Mouse (Mus musculus) cerebellum, postnatal 4 days (tissue): ENCODE measurements at regions not wholly inside any gene's neighbourhood (a gene's known extent, or its start where the extent isn't known, plus 50 kb on each side); places are given as distances from the start of the nearest gene placed in this dataset.

Experiments used
- DNase-seq, 2 experiments: peaks; one replicate each; pipeline ENCODE4 v3.0.0; 2022; ENCODE audit warnings: low spot score in 2 of 2, mixed read lengths in 1 of 2

DNA sequence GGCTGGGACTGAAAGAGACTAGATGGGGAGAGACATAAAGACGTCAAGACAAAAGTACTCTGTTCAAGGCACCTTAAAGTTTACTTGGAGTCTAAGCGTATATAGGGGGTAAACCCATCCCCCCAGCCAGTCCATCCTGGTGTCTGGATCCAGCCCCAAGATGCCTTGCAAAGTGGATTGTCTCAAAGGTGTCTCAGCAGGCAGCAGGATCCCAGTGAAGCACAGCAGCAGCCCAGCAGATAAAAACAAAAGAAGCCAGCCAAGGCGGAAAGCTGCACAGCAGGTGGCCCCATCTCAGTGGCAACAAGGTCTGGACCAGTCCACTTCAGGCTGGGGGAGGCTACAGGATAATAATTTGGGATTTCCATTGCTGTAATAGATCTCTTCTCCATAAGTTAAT is 72.0 kb upstream of the Col5a2 start:
- DNase-seq: no peak

DNA sequence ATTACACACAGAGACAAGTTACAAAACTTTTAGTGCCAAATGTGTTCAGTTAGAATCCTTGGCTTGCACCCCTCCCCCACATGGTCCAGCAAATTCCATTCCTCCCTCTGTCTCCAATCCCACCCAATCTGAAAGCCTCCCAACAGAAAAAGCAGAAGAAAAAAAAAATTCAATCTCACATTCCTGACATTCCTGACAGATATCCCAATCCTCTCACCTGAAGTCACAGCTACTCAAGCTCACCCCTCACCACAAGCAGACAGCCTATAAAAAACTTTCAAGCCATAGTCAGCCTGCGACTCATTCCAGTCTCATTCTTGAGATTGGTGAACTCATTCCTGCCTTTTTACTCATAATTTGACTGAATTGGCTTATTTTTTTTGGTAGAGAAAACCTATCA is 77.4 kb upstream of the Col5a2 start:
- DNase-seq: no peak

DNA sequence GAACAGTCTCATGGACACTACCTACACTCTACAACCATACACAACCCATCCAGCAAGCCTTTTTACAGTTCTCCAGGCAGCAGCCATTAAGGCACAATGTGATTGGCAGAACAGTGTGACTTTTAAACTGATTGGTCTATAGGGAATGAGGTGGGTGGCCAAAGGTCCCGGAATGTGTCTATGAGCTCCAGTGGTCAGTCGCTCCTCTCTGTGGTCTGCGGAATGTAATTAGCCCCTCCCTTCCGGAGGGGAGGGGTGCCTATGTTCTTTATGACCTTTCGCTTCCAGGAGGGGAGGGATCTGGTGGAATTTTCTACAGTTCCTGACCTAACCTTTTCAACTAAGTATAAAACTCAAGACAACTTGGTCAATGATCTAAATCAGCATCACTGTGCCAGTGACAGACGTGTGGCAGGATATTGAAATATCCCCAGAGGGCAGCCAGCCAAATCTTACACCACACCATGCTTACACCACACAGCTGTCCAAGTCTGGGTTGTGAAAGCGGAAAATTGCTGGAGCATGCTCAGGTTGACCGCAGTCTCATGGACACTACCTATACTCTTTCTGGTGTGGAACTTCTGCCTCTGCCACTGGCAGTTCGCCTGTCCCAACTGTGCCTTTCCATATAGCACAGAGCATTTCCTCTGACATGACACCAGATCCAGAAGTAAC is 84.4 kb upstream of the Col5a2 start:
- DNase-seq: no peak

DNA sequence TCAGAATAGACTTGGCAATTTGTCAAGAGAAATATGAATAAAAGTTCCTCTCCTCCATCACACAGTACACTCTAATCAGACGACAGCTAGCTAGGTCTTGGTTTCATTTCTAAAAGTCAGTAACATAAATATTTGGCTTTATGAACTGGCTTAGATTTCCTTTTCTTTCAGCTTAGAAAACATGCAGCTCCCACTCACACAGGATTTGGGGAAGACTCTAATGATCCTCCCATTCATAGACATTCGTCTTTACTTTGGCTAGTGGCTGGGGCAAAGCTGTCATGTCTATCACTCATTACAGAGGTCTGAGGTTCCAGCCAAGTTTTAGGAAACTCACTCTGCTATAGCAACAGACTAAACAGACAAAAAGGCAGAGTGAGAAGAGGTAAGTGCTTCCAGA is 94.2 kb upstream of the Col5a2 start:
- DNase-seq: no peak

DNA sequence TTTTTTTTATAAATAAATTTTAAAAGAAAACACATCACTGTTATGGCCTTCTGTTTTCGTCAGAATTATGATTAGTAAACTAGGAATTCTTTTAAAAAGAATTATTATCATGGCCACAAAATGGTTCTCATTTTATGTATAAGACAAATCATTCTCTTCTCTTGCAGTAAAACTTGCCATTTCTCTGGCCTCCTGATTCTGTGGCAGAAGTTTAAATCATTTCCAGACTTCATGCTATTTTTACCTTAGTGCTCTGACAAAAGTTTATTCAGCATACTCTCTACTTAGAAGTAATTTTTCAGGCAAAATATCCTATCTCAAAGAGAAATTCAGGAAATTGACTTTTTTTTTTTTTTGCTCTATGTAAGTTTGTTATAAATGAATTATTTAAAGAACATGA is 96.3 kb upstream of the Col5a2 start:
- DNase-seq: no peak

DNA sequence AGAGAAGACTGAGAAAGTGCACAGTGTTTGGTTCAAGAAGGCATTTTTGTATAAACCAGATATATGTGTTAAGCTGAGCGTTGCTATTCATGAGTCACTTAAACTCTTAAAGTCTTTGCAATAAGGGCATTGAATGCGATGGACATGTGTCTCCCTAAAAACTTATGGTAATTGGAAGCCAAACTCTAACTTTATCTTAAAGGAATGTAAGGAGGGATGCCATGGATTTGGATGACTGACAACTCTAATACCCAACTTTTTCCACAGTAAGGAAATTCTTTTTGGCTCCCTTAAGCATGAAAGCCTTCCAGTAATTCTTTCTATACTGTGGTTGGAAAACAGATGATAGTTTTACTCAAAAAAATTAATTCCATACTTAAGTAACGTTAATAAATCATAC is 96.9 kb upstream of the Col5a2 start:
- DNase-seq: no peak

DNA sequence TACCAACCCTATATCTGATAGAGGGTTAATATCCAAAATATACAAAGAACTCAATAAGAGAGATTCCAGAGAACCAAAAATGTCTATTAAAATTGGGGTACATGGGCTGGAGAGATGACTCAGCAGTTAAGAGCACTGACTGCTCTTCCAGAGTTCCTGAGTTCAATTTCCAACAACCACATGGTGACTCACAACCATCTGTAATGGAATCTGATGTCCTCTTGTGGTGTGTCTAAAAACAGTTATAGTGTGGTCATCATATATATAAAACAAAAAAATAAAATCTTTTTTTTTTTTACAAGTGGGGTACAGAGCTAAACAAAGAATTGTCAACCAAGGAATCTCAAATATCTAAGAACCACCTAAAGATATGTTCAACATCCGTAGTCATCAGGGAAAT is 102.5 kb upstream of the Col5a2 start:
- DNase-seq: no peak

DNA sequence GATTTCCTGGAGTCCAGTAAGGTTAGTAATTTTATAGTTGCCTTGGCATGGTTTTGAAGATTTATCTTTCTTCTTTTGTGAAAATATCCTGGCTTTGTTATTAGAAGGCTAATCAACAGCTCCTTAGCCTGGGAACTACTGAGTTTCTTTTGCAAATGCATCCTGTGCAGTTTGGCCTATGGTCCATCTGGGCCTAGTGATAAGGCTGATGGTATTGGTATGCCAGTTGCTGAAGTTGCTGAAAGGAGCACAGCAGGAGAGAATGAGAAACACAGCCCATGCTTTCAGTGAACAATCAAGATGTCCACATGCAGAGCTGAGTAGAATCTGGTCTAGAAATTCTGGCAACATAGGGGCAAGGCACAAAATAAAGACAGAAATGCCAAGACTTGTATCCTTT is 105.2 kb upstream of the Col5a2 start:
- no peak for DNase-seq

DNA sequence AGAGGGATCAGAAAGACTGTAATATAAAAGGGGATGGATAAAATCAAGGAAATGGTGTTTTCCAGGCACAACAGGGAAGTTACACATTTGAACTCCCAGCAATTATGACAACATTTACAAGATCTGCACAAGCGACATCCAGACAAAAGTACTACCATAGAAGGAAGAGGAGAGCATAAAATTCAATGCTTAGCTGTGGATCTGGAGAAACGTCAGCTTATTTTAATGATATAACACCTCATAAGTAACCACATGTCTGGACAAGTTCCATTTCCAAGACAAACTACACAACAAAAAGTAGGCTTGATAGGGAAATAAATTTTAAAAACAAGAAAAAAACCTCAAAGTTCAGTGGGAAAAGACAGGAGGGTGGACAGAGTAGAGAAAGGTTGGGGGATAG is 115.9 kb upstream of the Col5a2 start:
- DNase-seq: no peak

DNA sequence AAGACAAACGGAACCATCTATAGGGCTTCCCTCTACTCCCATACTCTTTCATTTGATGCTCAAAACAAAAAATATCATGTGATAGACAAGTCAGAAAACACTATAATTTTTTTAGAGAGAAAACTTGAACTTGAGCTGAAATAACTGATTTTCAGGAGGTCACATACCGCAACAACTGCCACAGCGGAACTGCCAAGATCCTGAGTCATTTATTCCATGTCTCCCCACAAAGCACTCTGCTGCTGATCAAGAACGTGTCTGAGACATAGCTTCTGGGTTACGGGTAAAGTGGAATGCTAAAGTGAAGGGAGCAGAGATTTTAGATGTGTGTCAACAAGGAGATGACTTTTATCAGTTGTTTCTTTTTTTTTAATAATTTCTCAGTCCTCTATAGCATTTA is 122.8 kb upstream of the Col5a2 start:
- DNase-seq: no peak

DNA sequence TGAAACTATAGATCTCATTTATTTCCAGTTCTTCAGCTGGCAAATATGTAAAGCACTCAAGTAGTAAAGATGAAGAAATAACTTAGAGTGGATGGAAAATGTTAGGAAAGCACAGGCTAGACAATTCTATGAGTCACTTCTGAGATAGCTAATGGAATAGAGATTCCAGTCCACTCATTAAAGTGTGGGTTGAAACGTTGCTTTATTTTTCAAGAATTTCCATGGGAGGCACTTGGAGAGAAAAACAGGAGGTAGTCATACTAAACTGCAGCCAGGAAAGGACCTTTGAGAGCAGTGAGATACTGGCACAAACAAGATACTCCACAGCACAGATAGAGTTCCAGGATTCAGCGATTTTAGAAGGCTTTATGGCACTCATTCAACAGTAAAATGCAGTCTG is 123.7 kb upstream of the Col5a2 start:
- DNase-seq: no peak

DNA sequence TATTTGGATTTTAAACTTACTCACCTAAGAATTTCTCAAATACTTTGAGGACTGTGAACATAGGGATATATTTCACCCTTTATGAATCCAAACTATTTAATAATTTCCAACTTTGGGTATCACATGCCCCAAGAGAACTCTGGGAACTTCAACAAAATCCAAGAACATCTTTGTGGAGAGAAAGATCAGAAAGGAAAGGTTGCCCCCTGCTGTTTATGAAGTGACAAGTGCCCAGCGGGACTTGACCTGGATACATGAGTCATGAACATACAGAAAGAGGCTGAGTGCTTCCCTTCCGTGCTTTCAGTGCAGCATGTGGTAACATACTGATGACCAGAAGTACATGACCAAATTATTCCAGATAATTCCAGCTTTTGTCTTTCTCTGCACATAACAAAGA is 124.8 kb upstream of the Col5a2 start:
- peak in 1 of 2 experiments; percentile 1 for DNase-seq

DNA sequence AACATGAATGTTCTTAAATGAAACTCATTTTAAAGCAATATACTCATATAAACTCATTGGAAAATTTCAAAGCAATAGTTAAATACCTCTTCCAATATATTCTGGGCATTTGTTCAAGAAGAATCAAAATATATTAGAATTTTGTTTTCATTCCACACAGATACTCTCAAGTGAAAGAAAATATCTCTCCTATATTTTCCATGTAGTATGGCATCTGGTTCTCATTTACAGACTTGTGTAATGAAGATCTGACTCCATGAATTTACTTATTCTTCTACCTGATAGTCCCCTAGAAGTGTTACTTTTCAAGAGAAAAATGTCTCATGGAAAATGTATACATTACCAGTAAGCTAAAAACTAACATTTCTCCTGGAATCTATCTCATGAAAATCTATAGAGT is 144.2 kb upstream of the Col5a2 start:
- DNase-seq: no peak

DNA sequence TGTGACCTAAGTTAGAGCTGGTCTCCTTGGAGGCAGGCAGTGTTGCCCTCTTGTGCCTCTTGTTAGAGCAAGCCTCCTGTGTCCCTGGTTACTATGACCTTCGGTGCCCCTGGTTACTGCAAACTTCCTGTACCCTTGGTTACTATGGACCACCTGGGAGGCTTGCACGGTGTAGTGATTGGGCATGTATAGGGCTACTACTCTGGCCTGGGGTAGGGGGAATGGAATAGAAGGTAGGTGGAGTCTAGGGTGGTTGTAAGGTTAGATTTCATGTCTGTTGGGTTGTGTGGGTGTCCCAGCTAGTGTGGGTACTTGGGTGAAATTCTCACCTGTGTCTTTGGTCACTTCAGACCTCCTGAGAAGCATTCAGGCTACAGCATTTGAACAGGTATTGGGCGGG is 141.7 kb upstream of the Wdr75 start:
- no peak for DNase-seq

DNA sequence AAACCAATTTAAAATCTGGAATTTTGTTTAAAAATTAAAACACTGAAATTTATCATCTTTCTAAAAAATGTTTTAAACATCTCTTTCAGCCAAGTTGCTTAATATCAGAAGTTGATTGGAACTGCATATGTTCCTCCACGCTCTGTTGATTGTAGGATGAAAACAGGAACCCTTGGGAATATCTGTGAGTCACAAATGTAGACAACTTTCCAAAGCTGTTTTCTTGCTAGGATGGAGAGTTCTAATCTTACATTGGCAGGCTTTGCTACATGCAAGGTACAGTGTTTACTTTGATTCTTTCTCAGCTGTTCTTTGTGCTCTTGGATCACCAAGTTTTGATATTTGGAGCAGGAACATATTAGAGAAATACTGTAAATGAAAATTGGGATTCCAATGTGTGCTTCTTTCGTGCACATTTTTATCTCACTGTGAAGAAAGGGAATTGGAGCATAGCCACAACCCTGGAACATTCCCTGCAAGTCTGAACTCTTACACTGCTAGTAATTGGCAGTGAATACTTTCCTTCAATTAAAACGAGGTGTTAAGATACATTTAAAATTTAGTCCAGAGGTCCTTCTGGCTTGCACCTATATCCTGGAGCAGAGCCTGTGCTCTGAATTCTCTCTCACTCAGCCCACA is 131.0 kb upstream of the Wdr75 start:
- no peak for DNase-seq

DNA sequence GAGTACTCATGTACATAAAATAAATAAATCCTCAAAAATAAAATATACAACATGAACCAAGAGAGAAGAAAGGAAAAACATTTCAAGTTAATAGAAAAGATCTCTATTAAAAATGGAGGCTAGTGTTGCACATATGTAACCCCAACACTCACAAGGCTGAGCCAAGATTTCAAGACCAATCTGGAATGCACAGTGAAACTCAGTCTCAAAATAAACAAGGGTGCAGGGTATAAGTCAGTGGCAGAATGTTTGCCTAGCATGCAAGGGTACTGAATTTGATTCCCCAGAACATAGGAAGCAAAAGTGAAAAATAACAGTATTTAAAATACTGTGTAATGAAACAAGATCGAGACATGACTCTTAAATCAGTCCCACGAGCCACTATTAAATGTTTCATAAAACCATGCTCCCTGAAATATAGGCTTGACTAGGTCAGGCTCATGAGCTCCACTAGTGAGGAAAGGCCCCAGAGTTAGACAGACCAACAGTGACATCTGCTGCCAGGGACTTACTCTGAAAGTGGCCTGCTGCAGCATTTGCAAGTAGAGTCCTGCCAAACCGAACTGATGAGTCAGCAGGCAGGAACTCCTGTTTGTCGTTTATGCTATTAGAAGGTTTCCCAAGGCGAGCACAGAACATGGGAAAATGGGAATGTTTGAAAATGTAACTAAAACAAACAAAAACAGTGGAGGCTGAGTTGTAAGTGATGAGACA is 122.4 kb upstream of the Wdr75 start:
- DNase-seq: peak in 1 of 2 experiments; percentile 27

DNA sequence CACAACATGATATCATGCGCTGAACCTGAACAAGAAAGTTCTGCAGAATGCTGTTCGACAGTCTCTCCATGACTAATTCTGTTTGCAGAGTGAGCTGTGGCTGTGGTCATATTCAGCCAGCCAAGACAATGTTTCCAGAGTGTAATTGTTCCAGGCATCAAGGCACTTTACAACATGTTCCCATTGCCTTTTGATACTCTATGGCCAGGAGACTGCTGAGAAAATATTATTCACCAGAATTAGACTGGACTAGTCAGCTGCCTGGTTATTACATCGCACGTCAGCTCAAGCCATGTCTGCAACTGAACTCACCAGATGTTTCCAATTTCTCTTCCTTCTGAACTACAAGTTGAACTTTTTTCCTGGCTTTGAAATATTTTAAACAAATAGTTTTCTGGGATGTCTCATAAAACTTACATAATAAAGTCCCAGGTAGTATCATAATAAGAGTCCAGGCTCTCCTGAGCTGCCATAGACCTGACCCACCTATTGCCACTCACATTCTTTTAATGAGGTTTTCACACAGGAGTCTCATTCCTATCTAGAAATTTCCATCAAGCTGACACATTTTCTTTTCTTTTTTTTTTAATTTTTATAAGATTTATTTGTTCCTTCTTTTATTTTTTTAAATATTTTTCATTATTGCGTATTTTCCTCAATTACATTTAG is 119.1 kb upstream of the Wdr75 start:
- no peak for DNase-seq

DNA sequence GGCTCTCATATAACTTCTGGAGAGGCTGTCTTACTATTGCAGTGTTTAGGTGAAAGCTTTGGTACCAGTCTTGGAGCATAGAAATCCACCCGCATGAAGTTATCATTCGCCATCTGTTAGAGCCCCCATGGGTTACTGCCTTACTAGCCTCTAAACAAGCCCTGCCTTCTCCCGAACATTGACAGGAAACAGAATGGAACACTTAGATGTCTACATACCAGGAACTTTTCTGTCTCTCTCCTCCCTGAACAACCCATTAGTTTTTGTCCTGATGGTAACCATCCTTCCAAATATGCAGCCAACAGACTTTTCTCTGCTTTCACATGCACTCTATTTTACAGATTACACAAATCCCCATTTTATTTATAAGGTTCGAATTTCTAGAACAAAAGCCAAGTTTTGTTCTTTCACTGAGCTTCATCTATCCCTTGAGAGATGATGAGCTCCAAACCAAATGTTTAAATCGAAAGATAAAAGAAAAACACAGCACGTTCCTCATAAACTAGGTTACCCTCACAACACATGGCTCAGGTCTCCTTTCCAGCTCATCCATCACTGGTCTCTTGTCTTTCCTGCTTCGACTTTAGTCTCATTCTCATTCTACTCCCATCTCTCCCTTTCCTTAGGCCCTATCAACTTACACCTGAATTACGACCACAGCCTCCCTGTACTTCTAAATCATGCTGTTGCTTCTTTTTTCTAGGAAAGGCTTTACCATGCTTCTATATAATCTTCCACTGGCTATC is 114.8 kb upstream of the Wdr75 start:
- DNase-seq: no peak

DNA sequence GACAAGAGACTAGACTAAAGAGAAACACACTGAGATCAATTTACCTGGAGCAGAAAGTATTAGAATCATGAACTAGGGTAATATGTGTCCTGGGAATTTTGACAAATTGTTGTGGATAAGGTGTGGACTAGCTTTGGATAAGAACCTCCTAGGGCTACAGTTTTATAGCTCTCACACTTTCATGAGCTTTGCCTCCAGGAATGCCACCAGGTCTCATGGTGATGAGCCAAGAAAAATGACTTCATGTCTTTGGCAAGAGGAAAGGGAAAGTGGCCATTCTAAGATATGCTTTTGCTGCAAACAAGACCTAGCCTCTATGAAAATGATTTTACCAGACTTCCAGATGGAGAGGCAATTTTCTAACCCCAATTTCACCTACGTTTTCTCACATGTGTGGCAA is 94.1 kb upstream of the Wdr75 start:
- no peak for DNase-seq

DNA sequence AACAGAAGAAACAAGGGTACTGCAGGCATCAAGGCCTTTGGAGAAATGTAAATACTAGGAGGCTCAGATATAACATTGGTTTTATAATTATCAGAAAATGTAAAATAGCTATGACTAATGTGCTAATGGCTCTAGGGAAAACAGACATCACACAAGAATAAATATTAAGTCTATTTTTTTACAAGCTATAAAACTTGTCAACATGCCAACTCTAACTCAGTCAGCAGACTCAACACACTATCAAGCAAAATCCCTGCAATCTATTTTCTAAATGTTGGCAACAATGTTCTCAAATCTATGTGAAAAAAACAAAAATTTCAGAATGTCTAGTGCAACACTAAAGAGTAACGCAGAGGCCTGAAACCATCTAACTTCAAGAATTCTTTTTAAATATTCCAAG is 93.5 kb upstream of the Wdr75 start:
- no peak for DNase-seq

DNA sequence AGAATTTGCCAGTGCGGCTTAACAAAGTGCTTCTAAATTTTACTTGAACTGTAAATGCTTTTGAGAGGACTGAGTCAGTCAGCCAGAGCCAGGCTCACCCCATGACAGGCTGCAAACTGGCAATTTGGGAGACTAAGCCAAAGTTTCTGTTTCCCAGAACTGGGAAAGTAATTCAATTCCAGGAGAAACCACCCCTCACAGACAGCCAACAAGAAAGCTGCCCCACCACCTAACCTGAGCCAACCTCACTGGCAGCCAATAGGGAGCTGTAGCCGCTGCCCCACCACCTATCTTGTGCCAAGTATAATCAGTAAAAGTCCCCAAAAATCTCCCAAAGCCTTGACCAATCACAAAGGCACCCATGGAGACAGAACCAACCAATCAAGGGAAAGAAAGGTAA is 71.6 kb upstream of the Wdr75 start:
- no peak for DNase-seq

DNA sequence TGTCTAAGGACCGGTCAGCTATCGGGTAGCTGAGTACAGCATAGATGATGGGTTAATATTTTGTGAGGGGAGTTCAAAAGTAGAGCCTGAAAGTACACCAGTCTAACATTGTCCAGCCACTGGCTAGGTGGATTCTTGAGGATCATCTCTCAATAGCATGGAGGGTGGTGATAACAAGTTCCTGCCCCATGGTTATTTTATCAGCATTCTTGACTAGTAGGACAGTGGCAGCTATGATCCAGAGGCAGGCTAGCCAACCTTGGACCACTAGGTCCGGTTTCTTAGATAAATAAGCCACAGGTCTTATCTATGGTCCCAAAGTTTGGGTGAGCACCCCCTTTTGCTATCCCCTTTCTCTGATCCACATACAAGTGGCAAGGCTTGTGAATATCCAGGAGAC is 62.0 kb upstream of the Wdr75 start:
- no peak for DNase-seq
